Mouse (Mus musculus) central nervous system, embryonic 11.5 days (tissue): ENCODE results near the gene 4933424G06Rik. TPM values are rescaled to one million over a fixed set of nuclear protein-coding genes. Genes with fewer than 3 reads are reported as not detected.

Source experiments
- polyA plus RNA-seq: library from polyadenylated mRNA; depleted of rRNA; stranded (reverse); fragments of >200 nt; gene quantifications from 2 replicates; pipeline ENCODE4 v1.2.3, GENCODE M21; 2012; rRNA removed

Gene 4933424G06Rik
- 0.15 TPM in 1 of 2 replicates, not detected in the other for polyA plus RNA-seq

DNA sequence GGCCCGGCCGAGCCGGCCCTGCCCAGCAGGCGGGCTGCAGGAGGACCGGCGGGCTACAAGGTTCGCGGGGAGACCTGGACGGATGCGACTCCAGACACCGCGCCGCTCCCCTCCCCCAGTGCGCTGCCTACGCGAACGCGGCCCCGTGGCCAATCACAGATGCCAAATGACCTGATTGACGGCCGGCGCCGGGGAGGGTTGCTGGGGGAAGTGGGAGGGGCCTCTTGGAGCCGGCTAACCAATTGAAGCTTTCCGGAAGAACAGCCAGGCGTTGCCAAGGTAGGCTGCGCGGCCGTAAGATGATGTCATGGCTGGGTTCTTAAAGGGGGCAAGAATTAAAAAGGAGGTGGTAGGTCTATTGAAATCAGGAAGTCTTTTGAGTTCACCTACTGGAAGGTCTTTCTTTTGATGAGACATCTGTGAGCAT, at the start of gene 4933424G06Rik:
TSS of gene 4933424G06Rik (plus strand) at position 296 of the 427 bp plus-strand sequence.

DNA sequence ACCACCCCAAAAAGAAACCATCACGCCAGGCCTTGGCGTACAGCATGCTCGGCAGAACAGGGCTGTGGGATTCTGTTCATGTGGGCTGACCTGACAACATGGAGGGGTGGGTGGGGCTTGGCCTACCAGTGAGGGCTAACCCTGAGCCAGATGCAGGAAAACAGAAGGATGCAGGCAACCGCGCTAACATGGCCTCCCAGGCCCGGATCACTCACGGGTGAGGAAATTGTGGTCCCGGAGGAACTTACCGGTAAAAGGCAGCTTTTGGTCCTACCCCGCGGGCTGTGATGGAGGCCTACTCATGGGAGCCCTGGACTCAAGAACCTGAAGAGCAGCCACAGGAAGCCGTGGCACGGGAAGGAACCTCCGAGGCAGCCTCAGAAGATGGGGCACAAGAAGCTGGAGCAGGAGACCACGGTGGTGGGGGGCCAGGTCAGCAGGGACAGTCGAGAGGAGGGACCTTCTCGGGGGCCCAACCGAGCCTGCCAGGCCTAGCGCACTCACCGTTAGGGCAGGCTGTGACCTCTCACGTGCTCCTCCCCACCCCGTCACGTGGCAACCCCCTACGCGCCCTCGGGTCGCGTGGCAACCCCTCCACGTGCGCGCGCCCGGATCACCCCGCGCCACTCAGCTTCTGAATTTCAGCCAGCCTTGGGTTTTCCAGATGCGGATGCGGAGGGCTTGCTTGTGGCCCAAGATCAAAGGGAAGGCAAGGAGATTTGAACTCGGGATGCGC, 27.2 kb upstream of the 4933424G06Rik start, which contains the start of gene Fam178b:
TSS of gene Fam178b (minus strand) at position 564 of the 736 bp plus-strand sequence.

GRCm38 (mm10) chr1:36691271-36692155, 18.4 kb upstream of the 4933424G06Rik start, which contains the start of gene Cox5b:
Gene Cox5b (plus strand): TSS chr1:36691449.

GRCm38 (mm10) chr1:36714311-36714710, 4.4 kb downstream of the 4933424G06Rik start, which contains the start of gene Actr1b:
Gene Actr1b (minus strand): TSS chr1:36714422.

GRCm38 (mm10) chr1:36761568-36761967, 51.6 kb downstream of the 4933424G06Rik start, which contains the start of gene Zap70:
Gene Zap70 (plus strand): TSS chr1:36761798.

Other genes starting within 250 kb of the 4933424G06Rik start
- 3.6 and 5.2 TPM in 2 replicates for gene Cnnm4, start 238.5 kb upstream of the 4933424G06Rik start, polyA plus RNA-seq
- 17.1 and 23.3 TPM in 2 replicates for gene Cnnm3, start 198.3 kb upstream of the 4933424G06Rik start, polyA plus RNA-seq
- gene Ankrd23, start 173.3 kb upstream of the 4933424G06Rik start, polyA plus RNA-seq = 15.1 and 17.2 TPM in 2 replicates
- gene Gm42417, start 170.7 kb upstream of the 4933424G06Rik start, polyA plus RNA-seq = 0.02 and 0.38 TPM in 2 replicates
- 17.6 and 20.9 TPM in 2 replicates for gene Ankrd39, start 162.7 kb upstream of the 4933424G06Rik start, polyA plus RNA-seq
- 52.4 and 54.2 TPM in 2 replicates for gene Sema4c, start 151.8 kb upstream of the 4933424G06Rik start, polyA plus RNA-seq
- 0.24 and 0.72 TPM in 2 replicates for gene Fam178b, start 27.0 kb upstream of the 4933424G06Rik start, polyA plus RNA-seq
- 349 and 365 TPM in 2 replicates for gene Cox5b, start 18.7 kb upstream of the 4933424G06Rik start, polyA plus RNA-seq
- 110 and 133 TPM in 2 replicates for gene Actr1b, start 4.3 kb downstream of the 4933424G06Rik start, polyA plus RNA-seq
- gene Zap70, start 51.6 kb downstream of the 4933424G06Rik start, polyA plus RNA-seq = 0.16 and 0.50 TPM in 2 replicates
- gene Tmem131, start 233.5 kb downstream of the 4933424G06Rik start, polyA plus RNA-seq = 27.9 and 35.9 TPM in 2 replicates